Mouse (Mus musculus): ENCODE results near the gene D930048N14Rik.
"Not testable (repeated sequence)": the region's sequence is repeated elsewhere in the genome, so short reads cannot be mapped to it uniquely, and the experiment has no call there.

D930048N14Rik gene

DNA sequence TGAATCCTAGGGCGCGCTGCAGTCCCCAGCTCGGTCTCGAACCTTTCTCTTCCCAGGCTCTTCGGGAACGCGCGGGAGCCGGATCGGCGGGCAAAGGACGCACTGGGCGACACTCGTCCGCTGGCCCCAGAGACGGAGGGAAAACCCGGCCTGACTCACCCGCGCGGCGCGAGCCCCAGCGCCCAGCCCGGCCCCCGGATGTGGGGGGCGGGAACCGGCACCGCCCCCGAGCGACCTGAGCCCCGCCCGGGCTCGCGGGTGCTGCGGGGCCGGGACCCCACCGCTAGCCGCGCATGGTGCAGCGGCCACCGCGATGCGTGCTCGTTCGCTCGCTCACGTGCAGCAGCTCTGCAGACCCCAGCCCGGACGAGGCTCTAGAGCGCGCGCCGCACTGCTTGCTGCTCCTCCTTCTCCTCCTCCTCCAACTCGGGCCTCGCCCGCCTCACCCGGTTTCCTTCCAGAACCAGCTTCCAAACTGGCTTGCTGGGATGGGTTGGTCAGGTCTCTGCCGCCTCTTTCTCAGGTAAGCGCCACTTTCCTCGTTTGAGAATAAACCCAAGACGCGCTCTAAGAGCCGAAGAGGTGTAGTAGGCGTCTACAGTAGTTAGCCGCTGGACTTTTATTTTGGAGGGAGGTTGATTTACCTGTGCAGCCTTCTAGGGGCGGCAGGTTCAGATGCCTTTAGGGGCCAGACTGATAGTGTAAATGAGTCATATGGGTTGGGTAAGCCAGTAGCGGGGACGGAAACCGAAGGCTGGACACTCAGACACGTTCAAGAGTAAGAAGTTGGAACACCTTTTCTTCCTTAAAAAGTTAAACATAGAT lies at the start of gene D930048N14Rik, which contains the start of gene N4bp3:
D930048N14Rik (plus strand) TSS at position 264 of the 825 bp plus-strand sequence.
N4bp3 (minus strand) TSS at position 152 of the 825 bp plus-strand sequence.
- peak; percentile 70 for DNase-seq (ENCODE audit: low spot score)

GRCm38 (mm10) chr11:51602253-51602652 lies 48.5 kb upstream of the D930048N14Rik start:
- DNase-seq (ENCODE audit: low spot score): no peak

GRCm38 (mm10) chr11:51605602-51606446 lies 44.9 kb upstream of the D930048N14Rik start:
- DNase-seq (ENCODE audit: low spot score): peak; percentile 88

- DNase-seq (ENCODE audit: low spot score): peak; percentile 98
These were observed 44.2 kb upstream of the D930048N14Rik start, which contains the start of gene Hnrnpab for GRCm38 (mm10) chr11:51606447-51607095. TSS of gene Hnrnpab (minus strand) at chr11:51606847.

GRCm38 (mm10) chr11:51607096-51607738 lies 43.5 kb upstream of the D930048N14Rik start:
- DNase-seq (ENCODE audit: low spot score): no peak

DNA sequence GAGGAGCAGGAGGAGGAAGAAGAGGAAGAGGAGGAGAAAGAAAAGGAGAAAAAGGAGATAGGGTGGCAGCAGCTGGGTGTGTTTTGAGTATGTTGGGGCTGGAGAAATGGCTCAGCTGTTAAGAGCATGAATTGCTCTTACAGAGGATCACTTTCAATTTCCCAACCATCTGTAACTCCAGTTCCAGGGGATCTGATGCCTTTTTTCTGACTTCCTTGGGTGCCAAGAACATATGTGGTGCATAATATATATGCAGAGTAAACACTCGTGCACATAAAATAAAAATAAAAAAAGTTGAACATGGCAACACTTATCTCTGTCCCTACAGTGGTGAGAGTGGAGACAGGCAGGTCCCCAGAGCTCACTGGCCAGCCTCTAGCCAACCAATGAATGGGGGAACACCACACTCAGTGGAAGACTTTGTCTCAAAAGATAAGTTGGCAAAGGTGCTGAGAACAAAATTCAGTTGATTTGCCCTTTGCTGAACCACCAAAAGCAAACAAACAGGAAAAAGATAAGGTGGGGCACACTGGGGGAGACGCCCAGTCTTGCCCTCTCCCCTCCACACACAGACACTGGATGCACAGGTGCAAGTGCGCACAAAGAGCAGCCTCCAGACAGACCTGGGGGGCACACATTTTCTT lies 41.4 kb upstream of the D930048N14Rik start:
- no peak for DNase-seq (ENCODE audit: low spot score)

- DNase-seq (ENCODE audit: low spot score): not testable (repeated sequence)
These were observed 40.8 kb upstream of the D930048N14Rik start for GRCm38 (mm10) chr11:51609940-51610339.

DNA sequence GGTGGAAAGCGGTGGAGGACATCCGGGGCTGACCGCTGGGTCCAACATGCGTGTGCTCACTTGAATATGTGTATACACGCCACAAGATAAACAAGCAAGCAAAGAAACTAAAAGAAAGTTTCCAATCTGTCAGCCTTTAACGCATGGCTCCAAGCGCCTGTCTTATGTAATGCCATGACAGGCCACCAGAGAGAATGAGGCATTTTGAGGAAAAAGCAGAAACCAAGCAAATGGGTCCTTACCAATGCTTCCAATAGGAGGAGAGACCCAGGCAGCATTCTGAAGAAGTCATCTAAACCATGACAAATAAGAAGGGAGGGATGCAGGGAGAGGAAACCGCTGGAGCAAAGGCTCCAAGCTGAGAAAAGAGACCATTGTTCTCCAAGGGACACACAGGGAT lies 36.5 kb upstream of the D930048N14Rik start:
- DNase-seq (ENCODE audit: low spot score): no peak

- peak; percentile 66 for DNase-seq (ENCODE audit: low spot score)
These were observed 35.6 kb upstream of the D930048N14Rik start for GRCm38 (mm10) chr11:51615129-51615528.

DNA sequence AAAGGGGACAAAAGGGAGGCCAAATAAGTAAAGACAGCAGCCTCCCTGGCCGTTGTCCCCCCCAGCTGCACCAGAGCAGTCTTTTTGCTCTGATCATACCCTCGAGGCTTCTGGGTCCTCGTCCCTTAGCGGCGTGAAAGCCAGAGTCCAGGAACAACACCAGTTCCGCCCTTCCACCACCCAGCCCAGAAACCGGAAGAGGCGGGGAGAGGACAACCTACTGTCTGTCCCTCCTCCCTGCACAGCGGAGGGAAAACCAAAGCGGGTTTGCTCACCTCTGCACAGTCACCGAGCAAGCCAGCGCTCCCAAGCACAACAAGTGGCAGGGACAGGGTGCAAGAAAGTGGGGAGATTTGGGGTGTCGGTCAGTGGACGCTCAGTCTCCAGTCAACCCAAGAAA lies 35.2 kb upstream of the D930048N14Rik start:
- DNase-seq (ENCODE audit: low spot score): peak; percentile 69

DNA sequence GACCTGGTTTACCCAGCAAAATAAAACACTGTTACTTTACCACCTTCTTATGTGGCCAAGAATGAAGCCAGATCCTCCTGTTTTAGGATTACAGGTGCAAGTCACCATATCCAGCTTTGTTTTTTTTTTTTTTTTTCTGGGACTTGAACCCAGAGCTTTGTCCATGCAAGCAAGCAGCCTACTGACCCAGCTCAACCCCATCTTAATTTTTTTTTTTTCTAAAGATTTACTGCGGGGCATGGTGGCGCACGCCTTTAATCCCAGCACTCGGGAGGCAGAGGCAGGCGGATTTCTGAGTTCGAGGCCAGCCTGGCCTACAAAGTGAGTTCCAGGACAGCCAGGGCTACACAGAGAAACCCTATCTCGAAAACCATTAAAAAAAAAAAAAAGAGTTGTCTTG lies 34.6 kb upstream of the D930048N14Rik start:
- DNase-seq (ENCODE audit: low spot score): not testable (repeated sequence)

GRCm38 (mm10) chr11:51617693-51618092 lies 33.1 kb upstream of the D930048N14Rik start:
- DNase-seq (ENCODE audit: low spot score): peak; percentile 63

DNA sequence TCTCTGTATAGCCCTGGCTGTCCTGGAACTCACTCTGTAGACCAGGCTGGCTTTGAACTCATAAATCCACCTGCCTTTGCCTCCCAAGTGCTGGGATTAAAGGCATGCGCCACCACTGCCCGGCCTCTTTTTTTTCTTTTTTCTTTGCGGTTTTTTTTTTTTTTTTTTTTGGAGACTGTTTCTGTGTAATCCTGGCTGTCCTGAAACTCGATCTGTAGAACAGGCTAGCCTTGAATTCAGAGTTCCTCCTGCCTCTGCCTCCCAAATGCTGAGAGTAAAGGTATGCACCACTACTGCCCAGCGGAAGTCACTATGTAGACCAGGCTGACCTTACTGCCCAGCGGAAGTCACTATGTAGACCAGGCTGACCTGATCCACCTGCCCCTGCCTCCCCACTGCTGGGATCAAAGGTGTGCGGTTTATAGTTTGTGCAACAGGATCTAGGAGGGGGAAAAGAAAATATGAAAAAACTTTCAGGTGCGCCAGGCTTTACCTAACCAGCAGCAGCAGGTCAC lies 31.8 kb upstream of the D930048N14Rik start:
- DNase-seq (ENCODE audit: low spot score): no peak

DNA sequence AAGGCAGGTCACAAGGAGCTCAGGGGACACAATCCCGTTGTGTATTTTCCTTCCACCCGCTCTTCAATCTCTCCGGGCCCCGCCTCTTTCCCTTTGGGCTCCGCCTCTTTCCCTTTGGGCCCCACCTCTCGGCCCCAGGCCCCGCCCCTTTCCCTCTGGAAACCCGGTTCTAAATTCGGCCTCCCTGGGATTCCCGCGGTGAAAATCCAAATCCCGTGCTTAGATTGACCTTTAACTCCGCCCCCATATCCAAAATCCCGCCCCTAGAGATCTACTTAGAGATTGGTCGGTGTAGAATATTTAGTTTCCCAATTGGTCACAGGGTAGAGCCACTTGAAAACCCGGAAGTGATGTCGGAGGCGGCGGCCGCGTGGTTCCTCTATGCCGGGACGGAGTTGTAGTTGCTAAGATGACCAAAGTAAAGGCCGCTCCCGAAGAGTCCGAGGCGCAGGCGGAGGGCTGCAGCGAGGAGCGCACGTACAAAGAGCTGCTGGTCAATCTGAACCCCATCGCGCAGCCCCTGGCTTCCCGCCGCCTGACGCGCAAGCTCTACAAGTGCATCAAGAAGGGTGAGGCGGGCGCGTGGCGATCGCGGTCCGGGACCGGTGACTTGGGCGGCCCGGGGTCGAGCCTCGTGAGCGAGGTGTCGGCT lies 31.2 kb upstream of the D930048N14Rik start, which contains the start of gene Nhp2:
Nhp2 (plus strand) TSS at position 327 of the 652 bp plus-strand sequence.
- peak; percentile 96 for DNase-seq (ENCODE audit: low spot score)

DNA sequence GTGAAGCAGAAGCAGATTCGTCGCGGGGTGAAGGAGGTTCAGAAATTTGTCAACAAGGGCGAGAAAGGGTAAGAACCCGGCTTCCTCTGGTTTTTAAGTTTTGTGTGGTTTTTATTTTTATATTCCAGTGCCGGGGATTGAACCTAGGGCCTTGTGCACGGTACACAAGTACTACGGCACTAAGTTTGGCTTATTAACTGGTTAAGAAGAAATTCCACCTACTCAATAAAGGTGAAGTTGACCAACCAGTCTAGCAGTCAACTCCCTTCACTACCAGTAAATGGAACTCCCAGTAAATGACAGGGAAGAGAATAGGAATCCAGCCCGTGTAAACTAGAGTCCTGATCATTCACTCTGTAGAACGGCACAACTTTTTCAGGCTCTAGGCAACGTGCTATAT lies 30.7 kb upstream of the D930048N14Rik start:
- DNase-seq (ENCODE audit: low spot score): no peak

DNA sequence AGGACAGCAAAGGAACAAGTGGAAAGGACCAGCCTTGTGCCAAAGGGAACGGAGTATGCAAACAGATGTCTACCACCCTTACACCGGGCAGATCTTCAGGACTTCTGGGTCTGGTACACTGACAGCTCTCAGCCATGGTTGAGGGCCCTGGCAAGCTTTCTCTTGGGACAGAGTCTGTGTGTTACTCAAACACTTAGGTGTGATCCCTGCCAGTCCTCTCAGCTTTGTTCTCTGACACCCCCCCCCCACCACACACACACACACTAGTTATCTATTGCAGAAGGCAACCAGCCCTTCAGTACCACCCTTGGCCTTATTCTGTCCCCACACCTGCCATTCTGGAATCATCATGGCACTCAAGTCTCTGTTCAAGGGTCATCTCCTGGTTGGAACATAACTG lies 29.0 kb upstream of the D930048N14Rik start:
- DNase-seq (ENCODE audit: low spot score): no peak

GRCm38 (mm10) chr11:51622971-51623491 lies 27.7 kb upstream of the D930048N14Rik start:
- no peak for DNase-seq (ENCODE audit: low spot score)

GRCm38 (mm10) chr11:51625187-51625820 lies 25.4 kb upstream of the D930048N14Rik start:
- no peak for DNase-seq (ENCODE audit: low spot score)

DNA sequence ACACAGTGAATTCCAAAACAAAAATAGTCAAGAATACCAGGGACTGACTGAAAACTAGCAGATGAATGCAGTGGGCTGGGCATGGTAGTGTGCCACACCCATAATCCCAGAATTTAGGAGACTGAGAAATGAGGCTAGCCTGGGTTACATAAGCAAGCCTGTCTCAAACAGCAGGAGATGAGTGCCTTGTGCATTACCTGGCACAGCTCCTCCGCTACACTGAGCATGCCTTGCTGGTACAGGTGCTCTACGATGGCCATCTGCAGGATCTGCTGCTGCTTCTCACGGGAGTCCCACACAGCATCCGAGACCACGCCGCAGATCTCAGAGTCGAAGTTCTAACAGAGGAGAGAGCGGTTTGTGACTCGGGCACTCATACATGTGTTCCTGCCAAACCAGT lies 23.3 kb upstream of the D930048N14Rik start:
- DNase-seq (ENCODE audit: low spot score): no peak

GRCm38 (mm10) chr11:51627907-51628306 lies 22.8 kb upstream of the D930048N14Rik start:
- DNase-seq (ENCODE audit: low spot score): no peak

All from testis, postnatal 14 days (tissue).